Mouse (Mus musculus): ENCODE results near the gene Ccdc51.

Gene Ccdc51

GRCm38 (mm10) chr9:109080516-109080915 lies 1.8 kb upstream of the Ccdc51 start:
- TF ChIP-seq GATA4 (IDR thresholded peaks at IDR 0.05; ENCODE audit: insufficient replicate concordance, low read length): no peak

GRCm38 (mm10) chr9:109081749-109082123 lies 557 bp upstream of the Ccdc51 start:
- no peak for TF ChIP-seq GATA4 (IDR thresholded peaks at IDR 0.05; ENCODE audit: insufficient replicate concordance, low read length)

- no peak for TF ChIP-seq GATA4 (IDR thresholded peaks at IDR 0.05; ENCODE audit: insufficient replicate concordance, low read length)
Measured at GRCm38 (mm10) chr9:109084922-109085321, 2.6 kb downstream of the Ccdc51 start.

GRCm38 (mm10) chr9:109087987-109088386 lies 5.7 kb downstream of the Ccdc51 start:
- TF ChIP-seq GATA4 (IDR thresholded peaks at IDR 0.05; ENCODE audit: insufficient replicate concordance, low read length): no peak

GRCm38 (mm10) chr9:109090446-109090845 lies 8.2 kb downstream of the Ccdc51 start:
- TF ChIP-seq GATA4 (IDR thresholded peaks at IDR 0.05; ENCODE audit: insufficient replicate concordance, low read length): no peak

GRCm38 (mm10) chr9:109091802-109092201 lies 9.5 kb downstream of the Ccdc51 start:
- no peak for TF ChIP-seq GATA4 (IDR thresholded peaks at IDR 0.05; ENCODE audit: insufficient replicate concordance, low read length)

- TF ChIP-seq GATA4 (IDR thresholded peaks at IDR 0.05; ENCODE audit: insufficient replicate concordance, low read length): no peak
Measured at GRCm38 (mm10) chr9:109092799-109093198, 10.5 kb downstream of the Ccdc51 start.

GRCm38 (mm10) chr9:109093786-109094552 lies 11.7 kb downstream of the Ccdc51 start:
- no peak for TF ChIP-seq GATA4 (IDR thresholded peaks at IDR 0.05; ENCODE audit: insufficient replicate concordance, low read length)

GRCm38 (mm10) chr9:109094553-109095136 lies 12.4 kb downstream of the Ccdc51 start:
- no peak for TF ChIP-seq GATA4 (IDR thresholded peaks at IDR 0.05; ENCODE audit: insufficient replicate concordance, low read length)

- no peak for TF ChIP-seq GATA4 (IDR thresholded peaks at IDR 0.05; ENCODE audit: insufficient replicate concordance, low read length)
Measured at GRCm38 (mm10) chr9:109095137-109095982, 13.1 kb downstream of the Ccdc51 start, which contains the start of gene Plxnb1. TSS of gene Plxnb1 (plus strand) at chr9:109095389.

GRCm38 (mm10) chr9:109096251-109096661 lies 14.0 kb downstream of the Ccdc51 start:
- no peak for TF ChIP-seq GATA4 (IDR thresholded peaks at IDR 0.05; ENCODE audit: insufficient replicate concordance, low read length)

- no peak for TF ChIP-seq GATA4 (IDR thresholded peaks at IDR 0.05; ENCODE audit: insufficient replicate concordance, low read length)
Measured at GRCm38 (mm10) chr9:109096856-109097255, 14.6 kb downstream of the Ccdc51 start.

GRCm38 (mm10) chr9:109097291-109097690 lies 15.0 kb downstream of the Ccdc51 start:
- no peak for TF ChIP-seq GATA4 (IDR thresholded peaks at IDR 0.05; ENCODE audit: insufficient replicate concordance, low read length)

- no peak for TF ChIP-seq GATA4 (IDR thresholded peaks at IDR 0.05; ENCODE audit: insufficient replicate concordance, low read length)
Measured at GRCm38 (mm10) chr9:109097831-109098230, 15.5 kb downstream of the Ccdc51 start.

GRCm38 (mm10) chr9:109098366-109098765 lies 16.1 kb downstream of the Ccdc51 start:
- TF ChIP-seq GATA4 (IDR thresholded peaks at IDR 0.05; ENCODE audit: insufficient replicate concordance, low read length): no peak

GRCm38 (mm10) chr9:109098969-109099368 lies 16.7 kb downstream of the Ccdc51 start:
- TF ChIP-seq GATA4 (IDR thresholded peaks at IDR 0.05; ENCODE audit: insufficient replicate concordance, low read length): no peak
